Mouse (Mus musculus): Measurements from ENCODE around the gene Sema3d.

Gene Sema3d

DNA sequence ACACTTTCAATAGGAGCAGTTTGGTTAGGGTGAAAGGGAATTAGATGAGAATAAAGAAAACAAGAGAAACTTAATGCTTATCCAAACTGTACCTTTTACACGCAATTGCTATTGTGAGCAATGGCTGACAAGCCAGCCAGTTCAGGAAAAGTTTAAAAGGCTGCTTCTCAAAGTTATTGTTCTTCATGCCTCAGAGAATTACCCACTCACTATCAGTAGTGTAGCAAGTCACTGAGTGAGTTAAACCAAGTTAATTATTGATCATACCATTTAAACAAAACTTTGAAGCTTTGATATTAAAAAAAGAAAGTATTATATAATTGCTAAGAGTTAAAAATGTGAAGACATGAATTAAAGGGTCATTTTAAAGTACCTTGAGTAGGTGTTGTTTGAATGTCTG lies 108.5 kb downstream of the Sema3d start:
- CTCF ChIA-PET: no interaction called here
- POLR2A ChIA-PET: no interaction called here

DNA sequence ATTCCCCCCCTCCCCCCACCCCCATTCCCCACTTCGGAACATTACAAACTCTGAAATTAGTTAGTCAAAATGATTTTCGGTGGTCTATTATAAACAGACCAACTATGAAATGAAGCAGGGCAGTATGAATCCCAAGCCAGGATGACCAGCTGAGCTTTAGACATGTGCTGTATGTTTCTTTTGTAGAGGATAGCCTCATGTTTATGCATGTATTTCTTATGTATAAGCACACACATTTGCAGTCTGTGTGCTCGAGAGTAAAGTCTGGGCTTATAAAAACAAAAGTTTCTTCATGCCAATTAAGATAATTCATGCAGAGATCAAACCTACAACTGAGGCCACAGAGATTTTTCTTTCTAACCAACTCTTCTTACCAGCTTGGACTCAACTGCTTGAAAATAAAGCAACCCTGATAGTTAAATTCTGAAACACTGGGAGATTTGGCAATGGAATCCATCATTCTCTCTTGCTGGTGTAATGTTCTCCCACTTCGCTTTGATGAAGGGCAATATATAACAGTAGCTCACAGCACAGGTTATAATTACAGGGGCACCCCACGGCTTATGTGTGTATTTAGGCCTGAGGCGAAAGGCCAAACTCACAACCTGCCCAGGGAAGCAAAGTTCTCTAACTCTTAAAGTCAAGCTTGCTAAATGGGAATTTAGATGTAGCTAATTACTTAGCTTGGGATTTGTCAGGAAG lies 115.2 kb downstream of the Sema3d start:
- POLR2A ChIA-PET: no interaction called here
- CTCF ChIA-PET: no interaction called here

DNA sequence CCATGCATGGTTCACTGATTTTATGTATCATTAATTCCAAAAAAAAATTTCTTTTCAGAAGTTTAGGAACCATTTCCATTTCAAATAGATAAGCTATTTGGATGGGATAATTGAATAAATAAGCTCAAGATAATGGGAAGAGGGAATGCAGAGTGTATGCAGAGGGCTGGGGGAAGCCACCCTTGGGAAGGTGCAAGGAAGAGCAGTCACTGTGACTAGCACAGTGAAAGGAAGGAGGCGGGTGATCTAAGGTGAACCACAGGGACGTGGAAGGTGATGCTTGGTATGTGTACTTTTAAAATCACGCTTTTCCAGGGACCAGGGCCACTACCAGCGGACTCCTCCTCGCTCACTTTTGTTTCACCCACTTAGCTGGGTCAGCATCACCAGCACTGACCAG lies 115.9 kb downstream of the Sema3d start:
- POLR2A ChIA-PET: no interaction called here
- CTCF ChIA-PET: no interaction called here

DNA sequence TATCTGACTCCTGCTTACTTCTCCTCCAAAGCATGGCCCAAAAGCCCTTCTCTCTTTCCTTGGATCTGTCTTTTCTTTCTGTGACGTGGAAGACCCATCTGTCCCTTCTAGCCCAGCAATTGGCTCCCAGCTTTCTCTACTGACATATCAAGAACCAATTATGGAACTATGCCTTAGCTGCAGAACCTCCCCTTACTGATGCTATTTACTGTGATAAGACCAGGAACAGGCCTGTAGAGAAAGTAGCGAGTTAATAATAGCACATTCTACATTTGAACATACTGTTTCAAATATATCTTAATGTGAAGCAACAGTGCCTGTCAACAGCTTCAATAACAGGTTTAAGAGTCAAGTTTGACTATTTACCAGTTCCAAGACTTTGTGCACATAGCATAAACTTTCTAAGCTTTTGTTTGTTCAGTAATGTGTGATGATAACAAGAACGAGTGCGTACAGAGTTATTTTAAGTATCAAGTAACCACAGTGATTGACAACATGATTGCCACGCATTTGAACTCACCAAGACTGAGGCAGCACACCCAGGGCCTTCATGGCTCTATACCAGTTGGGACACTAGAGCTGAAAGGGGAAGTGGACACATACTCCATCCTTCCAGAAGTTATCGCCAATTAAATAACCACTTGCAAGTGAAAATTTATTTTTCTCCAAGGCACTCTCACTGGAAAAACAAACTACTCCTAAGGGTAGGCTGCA lies 116.8 kb downstream of the Sema3d start:
- ChIA-PET CTCF (no interaction called here), POLR2A (no interaction called here)

DNA sequence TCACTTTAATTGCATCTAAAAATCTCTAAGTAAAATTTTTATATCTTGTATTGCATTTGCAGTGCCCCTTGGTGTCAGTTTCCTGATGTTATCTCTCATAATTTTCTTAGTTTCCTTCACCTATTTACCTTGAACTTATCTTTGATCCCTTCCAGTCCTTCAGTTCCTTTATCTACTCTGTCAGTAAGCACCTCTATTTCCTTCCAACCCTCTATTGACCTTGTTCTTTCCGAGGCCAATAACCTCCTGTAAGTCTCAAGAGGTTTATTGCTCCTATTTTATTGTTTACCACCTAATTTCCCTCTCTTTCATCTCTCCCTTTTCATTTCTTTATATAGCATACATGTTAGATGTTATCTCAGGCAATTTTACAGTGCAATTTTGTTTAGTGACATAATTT lies 129.3 kb downstream of the Sema3d start:
- CTCF ChIA-PET: no interaction called here
- POLR2A ChIA-PET: no interaction called here

DNA sequence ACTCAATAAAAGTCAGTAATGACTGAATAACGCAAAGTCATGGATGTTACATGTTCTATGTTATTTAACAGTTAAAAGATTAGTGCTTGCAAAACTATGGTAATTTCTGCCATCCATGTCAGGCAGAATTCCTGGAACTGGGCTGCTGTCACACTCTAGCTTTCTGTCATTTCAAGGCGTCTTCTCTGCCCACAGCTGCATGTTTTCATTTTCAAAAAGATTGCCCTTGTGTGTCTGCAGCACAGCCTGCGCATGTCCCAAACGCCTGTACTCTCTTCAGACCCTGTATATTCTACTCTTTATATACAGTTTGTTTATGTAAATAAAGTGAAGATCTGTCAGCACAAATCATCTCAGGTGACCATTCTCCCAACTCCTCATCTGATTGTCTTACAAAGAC lies 132.1 kb downstream of the Sema3d start:
- ChIA-PET POLR2A (no interaction called here), CTCF (no interaction called here)

DNA sequence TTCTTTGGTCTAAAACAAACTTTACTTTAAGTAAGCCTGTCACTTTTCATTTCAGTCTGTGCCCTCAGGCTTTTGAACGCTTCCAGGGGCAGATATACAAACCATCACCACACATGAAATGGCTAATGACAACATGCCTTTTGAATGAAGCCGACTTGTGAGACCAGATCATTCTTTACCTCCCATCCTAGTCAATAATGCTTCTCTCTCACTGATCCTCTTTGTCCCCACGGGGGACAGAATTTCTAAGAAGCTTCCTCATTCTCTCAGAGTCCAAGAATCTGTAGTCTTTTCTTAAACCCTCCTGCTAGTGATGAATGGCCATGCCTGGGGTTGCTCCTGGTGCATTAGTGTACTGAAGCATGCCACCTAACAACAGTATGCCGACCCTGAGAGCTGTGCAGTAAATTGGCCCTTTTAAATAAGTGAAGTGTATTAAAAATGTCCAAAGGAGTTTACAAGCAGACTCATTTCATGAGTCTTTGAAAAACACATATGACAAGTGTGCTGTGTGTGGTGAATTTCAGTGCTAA lies 142.1 kb downstream of the Sema3d start:
- ChIA-PET POLR2A (no interaction called here), CTCF (no interaction called here)

DNA sequence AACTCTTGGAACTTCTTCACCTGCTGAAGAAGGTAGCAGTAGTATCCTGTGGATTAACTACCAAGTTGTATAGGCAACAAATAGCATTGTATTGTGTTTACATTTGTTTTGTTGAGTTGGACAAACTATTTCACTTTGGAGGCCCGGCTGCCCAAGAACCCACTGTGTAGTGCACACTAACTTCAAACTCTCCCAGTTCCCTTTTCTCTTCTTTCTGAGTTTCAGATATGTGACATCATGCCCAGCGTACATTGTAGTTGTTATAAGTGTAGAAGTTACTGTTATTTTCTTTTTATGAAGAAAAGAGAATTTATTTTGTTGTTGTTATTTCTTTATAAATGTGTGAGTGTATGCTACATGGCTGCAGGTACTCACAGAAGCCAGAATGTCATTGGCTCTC lies 145.4 kb downstream of the Sema3d start:
- POLR2A ChIA-PET: no interaction called here

DNA sequence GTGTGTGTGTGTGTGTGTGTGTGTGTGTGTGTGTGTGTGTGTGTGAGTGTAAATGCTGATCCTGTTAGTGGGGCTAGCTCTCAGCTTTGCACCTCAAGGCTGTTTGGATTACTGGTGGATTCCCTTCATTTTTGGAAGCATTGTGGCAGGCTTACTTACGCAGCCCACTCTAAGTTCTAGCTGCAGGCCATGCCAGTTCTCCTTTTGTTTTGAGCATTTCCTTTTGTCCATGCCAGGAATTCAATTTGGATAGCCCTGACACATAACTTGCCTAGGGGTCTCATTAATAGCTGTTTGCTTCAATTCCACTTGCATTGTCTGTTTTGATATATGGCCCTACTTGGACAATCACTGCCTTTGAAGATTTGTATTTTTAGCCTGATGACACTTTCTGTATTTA lies 146.6 kb downstream of the Sema3d start:
- CTCF ChIA-PET: no interaction called here
- POLR2A ChIA-PET: no interaction called here

More for the DNA sequence above, 145.4 kb downstream of the Sema3d start:
- CTCF ChIA-PET: no interaction called here

DNA sequence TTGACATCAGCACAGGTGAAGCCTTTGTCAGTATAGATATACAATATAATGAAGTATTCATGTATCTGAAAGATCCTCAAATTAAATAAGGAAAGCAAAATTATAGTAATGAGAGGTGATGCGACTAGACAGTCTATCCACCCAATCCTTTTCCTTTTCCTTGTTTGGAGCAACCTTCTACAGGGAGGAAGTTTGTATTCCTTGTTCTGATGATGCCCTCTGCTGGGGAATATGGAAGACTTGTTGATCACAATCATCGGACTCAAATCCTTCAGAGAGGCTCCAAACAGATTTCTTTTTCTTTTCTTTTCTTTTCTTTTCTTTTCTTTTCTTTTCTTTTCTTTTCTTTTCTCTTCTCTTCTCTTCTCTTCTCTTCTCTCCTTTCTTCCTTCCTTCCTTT lies 158.1 kb downstream of the Sema3d start:
- ChIA-PET CTCF (no interaction called here), POLR2A (no interaction called here)

DNA sequence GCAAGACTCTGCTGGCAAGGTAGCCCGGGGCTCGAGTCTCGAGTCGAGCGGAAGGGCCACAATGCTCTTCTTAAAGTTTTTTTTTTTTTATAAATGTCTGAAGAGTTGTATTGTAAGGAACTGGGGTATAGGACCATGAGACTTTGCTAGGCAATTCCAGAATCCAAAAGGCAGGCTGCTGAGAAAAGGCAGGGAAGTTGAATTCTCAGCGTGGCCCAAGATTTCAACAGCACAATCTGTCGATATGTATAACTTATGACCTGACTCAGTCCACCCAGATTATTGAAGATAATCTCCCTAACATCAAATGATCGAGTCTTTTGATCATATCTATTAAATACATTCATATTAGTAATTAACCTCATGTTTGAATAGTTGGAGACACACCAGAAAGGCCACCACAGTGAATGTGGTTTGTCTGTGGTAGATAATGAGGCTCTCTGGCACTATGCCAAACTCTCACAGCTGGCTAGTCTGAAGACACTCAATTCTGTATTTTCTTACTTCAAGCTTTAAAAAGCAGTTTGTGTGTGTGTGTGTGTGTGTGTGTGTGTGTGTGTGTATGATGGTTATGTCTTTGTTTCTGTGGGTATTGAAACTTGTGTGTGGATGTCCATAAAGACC lies 166.0 kb downstream of the Sema3d start:
- ChIA-PET POLR2A (no interaction called here), CTCF (no interaction called here)

DNA sequence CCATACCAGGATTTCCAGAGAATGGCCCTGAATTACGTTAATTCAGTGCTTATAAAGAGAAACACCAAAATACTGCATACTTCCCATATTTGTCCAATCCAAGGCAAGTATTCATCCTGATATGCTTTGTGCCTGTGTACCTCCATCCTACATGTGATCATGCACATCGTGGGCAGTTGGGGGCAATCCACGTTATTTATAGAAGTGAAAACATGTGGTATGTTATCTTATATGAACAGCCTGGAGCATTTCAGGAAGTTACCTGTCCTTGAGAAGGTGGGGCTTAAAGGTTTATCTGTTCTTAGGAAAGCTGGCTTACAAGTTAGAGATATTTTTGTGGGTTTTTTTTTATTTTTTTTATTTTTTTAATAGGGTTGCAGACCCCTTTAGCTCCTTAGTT lies 172.2 kb downstream of the Sema3d start:
- CTCF ChIA-PET: interaction anchor here in 2 of 4 experiments (0.6 to 1.8 kb wide), 2 partner anchors 1881 to 1907 kb away, joined by 4 to 6 read pairs; no protein-coding TSS in a partner anchor
- POLR2A ChIA-PET: no interaction called here

DNA sequence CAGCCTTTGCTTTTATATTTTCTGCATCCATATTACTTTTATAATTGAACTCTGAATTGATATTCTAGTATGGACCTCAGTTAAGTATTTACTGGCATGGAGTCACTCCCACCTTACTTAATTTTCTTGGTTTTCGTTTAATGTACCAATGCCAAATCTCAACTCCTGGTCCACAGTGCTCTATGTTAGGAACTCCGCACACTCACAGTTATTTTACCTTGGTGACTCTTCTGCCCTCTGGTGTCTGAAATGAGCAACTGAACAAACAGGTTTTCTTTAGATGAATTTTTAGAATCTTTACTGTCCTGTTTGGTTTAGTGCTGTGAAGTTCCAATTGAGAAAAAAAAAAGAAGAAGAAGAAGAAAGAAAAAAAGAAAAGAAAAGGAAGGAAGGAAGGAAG lies 174.7 kb downstream of the Sema3d start:
- POLR2A ChIA-PET: no interaction called here
- CTCF ChIA-PET: no interaction called here

DNA sequence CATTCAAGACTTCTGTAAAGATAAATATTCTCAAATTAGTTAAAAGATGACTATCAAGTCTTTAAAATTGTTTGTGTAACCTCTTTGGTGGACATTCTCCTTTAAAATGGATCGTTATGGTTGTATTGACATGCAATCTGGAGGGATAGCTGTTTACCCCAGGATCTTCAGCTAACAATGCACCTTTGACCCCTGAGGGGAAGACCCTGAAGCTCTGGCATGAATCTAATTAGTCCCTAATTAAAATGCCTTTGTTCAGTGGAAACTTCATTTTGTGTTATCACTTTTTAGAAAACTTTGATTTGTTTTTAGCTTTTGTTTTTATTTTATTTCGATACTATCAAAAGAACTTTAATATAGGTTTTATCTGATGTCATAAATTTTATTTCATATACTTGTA lies 178.6 kb downstream of the Sema3d start:
- ChIA-PET CTCF (interaction anchor here in 2 of 4 experiments (0.6 to 1.0 kb wide), 2 partner anchors 480 to 1069 kb away, joined by 3 read pairs; no protein-coding TSS in a partner anchor), POLR2A (no interaction called here)

DNA sequence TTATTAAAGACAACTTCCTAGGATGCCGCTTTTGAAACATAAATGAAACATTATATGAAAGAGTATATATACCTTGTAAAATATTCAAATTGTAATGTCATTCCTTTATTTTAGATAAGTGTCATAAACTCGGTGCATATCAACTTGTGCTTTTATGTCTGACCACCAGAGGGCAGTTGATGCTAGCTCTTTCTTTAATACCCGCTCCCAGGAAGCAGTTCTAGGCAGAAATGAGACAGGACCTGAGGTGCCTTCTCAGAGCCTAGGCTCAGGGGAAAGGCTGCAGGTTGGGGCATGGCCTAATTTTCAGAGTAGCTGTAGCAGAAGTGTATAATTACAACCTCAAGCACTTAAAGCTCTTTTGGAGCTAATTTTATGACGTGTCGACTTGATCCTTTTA lies 179.0 kb downstream of the Sema3d start:
- POLR2A ChIA-PET: no interaction called here
- CTCF ChIA-PET: interaction anchor here in 2 of 4 experiments (0.6 to 1.0 kb wide), 2 partner anchors 481 to 1068 kb away, joined by 3 read pairs; no protein-coding TSS in a partner anchor

DNA sequence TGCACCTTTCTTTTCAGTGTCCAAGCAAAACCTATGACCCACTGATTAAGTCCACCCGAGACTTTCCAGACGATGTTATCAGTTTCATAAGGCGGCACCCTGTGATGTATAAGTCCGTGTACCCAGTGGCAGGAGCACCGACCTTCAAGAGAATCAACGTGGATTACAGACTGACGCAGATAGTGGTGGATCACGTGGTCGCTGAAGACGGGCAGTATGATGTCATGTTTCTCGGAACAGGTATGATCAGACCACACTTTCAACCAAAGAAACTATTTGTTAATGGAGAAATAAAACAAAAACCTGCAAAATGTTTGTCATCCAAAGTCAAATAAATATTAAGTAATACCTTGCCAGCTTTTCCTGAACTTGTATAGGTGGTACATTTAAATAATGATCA lies 179.9 kb downstream of the Sema3d start:
- ChIA-PET CTCF (interaction anchor here in 1 of 4 experiments (0.7 kb wide), 1 partner anchor 1100 kb away, joined by 4 read pairs; no protein-coding TSS in a partner anchor), POLR2A (no interaction called here)

DNA sequence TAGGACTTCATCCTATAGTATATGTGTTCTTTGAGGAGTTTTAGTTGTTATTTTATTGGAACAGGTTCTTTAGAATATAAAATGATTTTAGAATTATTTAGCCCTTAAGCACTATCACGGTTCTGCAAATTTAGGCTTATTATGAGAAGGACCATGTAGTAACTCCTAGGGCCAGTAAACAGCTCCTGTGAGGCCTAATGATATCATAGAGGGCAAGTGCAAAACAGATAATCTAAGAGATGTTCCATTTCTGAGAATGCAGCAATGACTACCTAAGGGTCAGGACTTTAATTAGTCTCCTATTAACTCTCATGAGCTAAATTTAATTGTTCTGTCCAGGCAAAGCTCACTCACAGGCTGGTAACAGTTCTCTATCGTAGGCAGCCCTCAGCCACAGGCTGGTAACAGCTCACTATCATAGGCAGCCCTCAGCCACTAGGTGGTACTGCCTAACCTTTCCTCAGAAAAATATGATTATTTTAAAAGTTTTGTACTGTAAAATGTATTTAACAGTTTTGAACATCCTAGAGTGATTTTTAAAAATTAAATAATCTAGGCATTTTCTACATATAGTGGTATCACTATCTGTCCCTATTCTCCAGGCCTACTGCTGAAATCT lies 181.5 kb downstream of the Sema3d start:
- POLR2A ChIA-PET: no interaction called here

DNA sequence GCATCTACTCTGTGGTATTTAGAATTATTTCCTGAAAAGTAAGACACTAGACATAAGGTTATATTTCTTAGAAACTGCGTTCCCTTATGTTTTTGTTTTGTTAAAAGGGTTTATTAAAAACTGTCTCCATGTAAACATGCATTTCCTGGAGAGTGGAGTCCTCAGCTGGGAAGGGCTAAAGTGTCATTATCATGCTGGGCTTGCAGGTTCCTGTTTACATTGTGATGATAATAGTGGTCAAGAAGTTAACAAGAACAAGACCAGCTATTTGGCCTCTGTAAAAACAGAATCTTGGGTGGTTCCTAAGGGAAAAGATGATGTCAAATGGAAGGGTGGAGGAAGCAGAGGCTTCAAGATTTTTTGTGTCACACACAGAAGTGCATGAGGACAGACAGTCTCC lies 183.4 kb downstream of the Sema3d start:
- POLR2A ChIA-PET: no interaction called here
- CTCF ChIA-PET: interaction anchor here in 2 of 4 experiments (0.6 to 1.1 kb wide), 2 partner anchors 553 to 1063 kb away, joined by 3 read pairs; no protein-coding TSS in a partner anchor

More for the DNA sequence above, 181.5 kb downstream of the Sema3d start:
- CTCF ChIA-PET: interaction anchor here in 1 of 4 experiments (0.5 to 0.6 kb wide), 2 partner anchors 905 to 1350 kb away, joined by 3 to 6 read pairs; no protein-coding TSS in a partner anchor

DNA sequence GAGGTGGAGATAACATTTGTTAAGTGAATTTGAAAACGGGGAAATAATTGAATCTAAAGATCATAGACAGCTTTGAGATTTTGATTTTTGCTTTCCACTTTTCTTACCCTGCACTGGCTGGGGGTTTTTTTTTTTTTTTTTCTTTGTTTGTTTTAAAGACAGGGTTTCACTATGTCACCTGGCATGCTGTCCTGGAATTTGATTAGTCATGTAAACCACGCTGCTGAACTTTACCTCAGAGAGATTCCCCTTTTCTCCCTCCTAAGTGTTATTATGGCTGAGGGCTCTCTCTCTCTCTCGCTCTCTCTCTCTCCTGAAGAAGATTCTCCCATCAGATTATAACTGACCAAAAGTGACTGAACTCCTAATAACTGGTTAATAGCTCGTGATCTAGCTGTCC lies 191.4 kb downstream of the Sema3d start:
- CTCF ChIA-PET: no interaction called here
- POLR2A ChIA-PET: no interaction called here

DNA sequence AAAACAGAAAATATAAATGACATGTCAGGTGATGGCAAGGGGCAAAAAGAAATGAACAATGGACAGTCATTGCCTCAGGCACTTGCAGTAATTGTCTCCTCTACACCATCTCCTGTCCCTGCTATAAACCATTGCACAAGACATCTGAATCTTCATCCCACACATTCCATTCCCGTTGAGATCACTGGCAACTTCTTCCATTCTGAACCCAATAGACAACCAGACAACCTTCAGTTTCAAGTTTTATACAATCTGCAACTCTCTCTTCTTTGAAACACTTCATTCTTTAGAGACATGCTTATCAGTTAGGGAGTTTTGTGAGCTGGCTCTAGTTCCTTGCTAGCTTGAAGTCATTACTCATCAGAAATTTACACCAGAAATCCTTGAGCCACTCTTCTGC lies 192.1 kb downstream of the Sema3d start:
- CTCF ChIA-PET: no interaction called here
- POLR2A ChIA-PET: no interaction called here

All from embryonic stem cell, embryonic (primary cell).